Mouse (Mus musculus) myocyte (in vitro differentiated cells): ENCODE measurements at regions not wholly inside any gene's neighbourhood (a gene's known extent, or its start where the extent isn't known, plus 50 kb on each side); places are given as distances from the start of the nearest gene placed in this dataset.

ENCODE experiments used
- CEBPB ChIP-seq: IDR thresholded peaks from 2 replicates; pipeline ENCODE4 v1.6.1; 2011; ENCODE audit warnings: mild to moderate bottlenecking, moderate library complexity; ENCODE audit not compliant: poor library complexity, insufficient read depth, severe bottlenecking
- E2F4 ChIP-seq: IDR thresholded peaks from one replicate; pipeline ENCODE4 v1.6.1; 2011; ENCODE audit warnings: mild to moderate bottlenecking, control low read depth, moderate library complexity; ENCODE audit not compliant: insufficient read depth
- MAX ChIP-seq: IDR thresholded peaks from one replicate; pipeline ENCODE4 v1.6.1; 2011; ENCODE audit warnings: low read depth, mild to moderate bottlenecking, control low read depth
- MYOD1 ChIP-seq, 3 experiments: IDR thresholded peaks; one replicate each; pipeline ENCODE4 v1.6.1; 2011; ENCODE audit warnings: control low read depth in 2 of 3, low read depth in 2 of 3, mild to moderate bottlenecking in 2 of 3, moderate library complexity in 1 of 3; ENCODE audit not compliant: insufficient read length in 2 of 3, control insufficient read depth in 1 of 3
- POLR2A ChIP-seq: IDR thresholded peaks from one replicate; pipeline ENCODE4 v1.6.1; 2011; ENCODE audit warnings: low read depth, mild to moderate bottlenecking, control low read depth, moderate library complexity; ENCODE audit not compliant: insufficient read length
- POLR2AphosphoS2 ChIP-seq: IDR thresholded peaks from one replicate; pipeline ENCODE4 v1.6.1; 2011; ENCODE audit warnings: low read depth, control low read depth; ENCODE audit not compliant: insufficient read length
- REST ChIP-seq: IDR thresholded peaks from one replicate; pipeline ENCODE4 v1.6.1; 2011; ENCODE audit warnings: mild to moderate bottlenecking, control low read depth, moderate library complexity; ENCODE audit not compliant: insufficient read depth, insufficient read length
- USF1 ChIP-seq: IDR thresholded peaks from one replicate; pipeline ENCODE4 v1.6.1; 2011; ENCODE audit warnings: low read depth, mild to moderate bottlenecking, control low read depth, moderate library complexity

GRCm38 (mm10) chr13:10938233-10938632, 577.6 kb upstream of the Chrm3 start:
- no peak for TF ChIP-seq USF1
- TF ChIP-seq POLR2A, result no peak
- TF ChIP-seq E2F4, result no peak
- TF ChIP-seq MYOD1 (IDR thresholded peaks at IDR 0.05; ENCODE audit: control insufficient read depth in 1 of 3, insufficient read length in 2 of 3, low read depth in 2 of 3), result no peak
- TF ChIP-seq MAX, result no peak
- TF ChIP-seq CEBPB, result no peak
- no peak for TF ChIP-seq POLR2AphosphoS2
- no peak for TF ChIP-seq REST
